Mouse (Mus musculus) stomach, postnatal 0 days (tissue): Measurements from ENCODE around the gene Cend1. TPM values are rescaled to one million over a fixed set of nuclear protein-coding genes. Genes with fewer than 3 reads are reported as not detected.
A peak's percentile ranks its signal among the peaks of the same experiment; 100 is the strongest.

ENCODE experiments used
- ATAC-seq: fragments of 200-750 bp; cut with Nextera tagmentation; 2 replicates; pipeline ENCODE4 v1.8.0; 2017; ENCODE audit not compliant: low FRiP score, low TSS enrichment
- DNase-seq: peaks from one replicate; pipeline ENCODE4 v3.0.0-alpha.2; 2016; ENCODE audit warnings: low spot score
- H3K27ac ChIP-seq: fragments of 300-500 bp; sonication (generic); replicated peaks from 2 replicates; pipeline ENCODE4 v1.5.1; 2014; ENCODE audit warnings: mild to moderate bottlenecking, control low read depth
- H3K27me3 ChIP-seq: fragments of 300-500 bp; sonication (generic); 2 replicates; pipeline ENCODE4 v1.6.1; 2014; ENCODE audit warnings: low read length; ENCODE audit not compliant: control insufficient read depth, insufficient read depth
- H3K36me3 ChIP-seq: fragments of 300-500 bp; sonication (generic); 2 replicates; pipeline ENCODE4 v1.6.1; 2014; ENCODE audit warnings: low read length, mixed read lengths; ENCODE audit not compliant: control insufficient read depth, insufficient read depth
- H3K4me1 ChIP-seq: fragments of 300-500 bp; sonication (generic); replicated peaks from 2 replicates; pipeline ENCODE4 v1.6.1; 2014; ENCODE audit warnings: antibody characterized with exemption; ENCODE audit not compliant: control insufficient read depth, insufficient read depth
- H3K4me2 ChIP-seq: fragments of 300-500 bp; sonication (generic); replicated peaks from 2 replicates; pipeline ENCODE4 v1.6.1; 2014; ENCODE audit warnings: low read depth, mild to moderate bottlenecking, control low read depth, moderate library complexity
- H3K4me3 ChIP-seq: fragments of 300-500 bp; sonication (generic); 2 replicates; pipeline ENCODE4 v1.5.1; 2014; ENCODE audit warnings: low read depth, low read length, control low read depth
- H3K9ac ChIP-seq: fragments of 300-500 bp; sonication (generic); 2 replicates; pipeline ENCODE4 v1.6.1; 2014; ENCODE audit warnings: mild to moderate bottlenecking, low read length, control low read depth, mixed read lengths
- H3K9me3 ChIP-seq: fragments of 300-500 bp; sonication (generic); 2 replicates; pipeline ENCODE4 v1.6.1; 2016; ENCODE audit warnings: low read length; ENCODE audit not compliant: control insufficient read depth
- CTCF ChIP-seq: IDR thresholded peaks from 2 replicates; pipeline ENCODE4 v1.5.1; 2016; ENCODE audit warnings: antibody characterized with exemption, low read depth, mild to moderate bottlenecking, moderate library complexity
- EP300 ChIP-seq: optimal IDR thresholded peaks from 2 replicates; pipeline ENCODE3; 2016; ENCODE audit warnings: antibody characterized with exemption
- WGBS: fragments of 180-500 bp; shearing (Covaris S2); extraction: QIAGEN DNeasy Blood & Tissue Kit; methylation state at CpG from one replicate; pipeline ENCODE4 v1.1.7; 2014; 5-methylcytosine and 5-hydroxymethylcytosine counted together
- polyA plus RNA-seq: library from polyadenylated mRNA; unstranded; fragments of >200 nt; fragmentation: Nextera tagmentation; extraction: Ambion mirVana; gene quantifications from 2 replicates; pipeline ENCODE4 v1.2.1, GENCODE M21; 2015

Cend1 gene
- polyA plus RNA-seq, 1 experiment from 2014 or later, result 2.0 TPM

- Histone ChIP-seq H3K27ac (peak overlapping the region; percentile 87), H3K27me3 (no peaks in the 10 kb centered on the region), H3K4me2 (peak overlapping the region; percentile 90), H3K9ac (peak overlapping the region; percentile 88), H3K36me3 (peaks cover 8% of the 10 kb centered on the region), H3K4me3 (peak overlapping the region; percentile 80), H3K4me1 (peaks cover 16% of the 10 kb centered on the region), H3K9me3 (no peaks in the 10 kb centered on the region)
- peak; percentile 5; the same call in 1 of the 2 replicates for ATAC-seq
- TF ChIP-seq CTCF (no peak), EP300 (no peak)
- 0% methylated on average over 12 of the region's 12 CpGs for WGBS
- DNase-seq, result no peak
Observed at GRCm38 (mm10) chr7:141475805-141476158, 46.5 kb upstream of the Cend1 start.

GRCm38 (mm10) chr7:141475011-141475804 lies 45.9 kb upstream of the Cend1 start, which contains the start of the genes Polr2l and Tspan4:
Polr2l (minus strand) TSS chr7:141475132.
Tspan4 (plus strand) TSS chr7:141475240.
- no peaks in the 10 kb centered on the region for H3K27me3 ChIP-seq
- peak within 1 kb of the TSS; percentile 88 for H3K9ac ChIP-seq
- H3K4me1 ChIP-seq, result peaks cover 16% of the 10 kb centered on the region
- peak within 1 kb of the TSS; percentile 80 for H3K4me3 ChIP-seq
- peaks cover 13% of the 10 kb centered on the region for H3K36me3 ChIP-seq
- TF ChIP-seq CTCF, result peak; percentile 27; the same call in 1 of the 2 replicates
- peak; percentile 82 for TF ChIP-seq EP300
- no peaks in the 10 kb centered on the region for H3K9me3 ChIP-seq
- peak; percentile 86 for DNase-seq
- peak; percentile 74 for ATAC-seq
- H3K4me2 ChIP-seq, result peak within 1 kb of the TSS; percentile 90
- H3K27ac ChIP-seq, result peak within 1 kb of the TSS; percentile 87
- WGBS, result under 1% methylated on average over 66 of the region's 87 CpGs

- ATAC-seq (no peak), DNase-seq (no peak)
- H3K4me3 ChIP-seq, result peak overlapping the region; percentile 80
- TF ChIP-seq CTCF, result no peak
- TF ChIP-seq EP300, result no peak
- H3K9ac ChIP-seq, result peak overlapping the region; percentile 88
- H3K27me3 ChIP-seq, result no peaks in the 10 kb centered on the region
- H3K27ac ChIP-seq, result no peak overlapping the region
- WGBS, result 10% methylated on average over 5 of the region's 5 CpGs
- peak overlapping the region; percentile 90 for H3K4me2 ChIP-seq
- H3K36me3 ChIP-seq, result peaks cover 19% of the 10 kb centered on the region
- no peaks in the 10 kb centered on the region for H3K9me3 ChIP-seq
- H3K4me1 ChIP-seq, result peaks cover 20% of the 10 kb centered on the region
Observed at GRCm38 (mm10) chr7:141474160-141474559, 44.9 kb upstream of the Cend1 start.

GRCm38 (mm10) chr7:141472763-141473162 lies 43.5 kb upstream of the Cend1 start:
- no peak for ATAC-seq
- Histone ChIP-seq H3K4me2 (no peak overlapping the region), H3K9me3 (no peaks in the 10 kb centered on the region), H3K9ac (no peak overlapping the region), H3K4me3 (no peak overlapping the region), H3K36me3 (peaks cover 19% of the 10 kb centered on the region), H3K27me3 (no peaks in the 10 kb centered on the region), H3K27ac (no peak overlapping the region), H3K4me1 (peaks cover 27% of the 10 kb centered on the region)
- no peak for TF ChIP-seq EP300
- DNase-seq, result no peak
- WGBS, result 83% methylated on average over 6 of the region's 6 CpGs

GRCm38 (mm10) chr7:141472226-141472625 lies 42.9 kb upstream of the Cend1 start:
- TF ChIP-seq EP300 (no peak), CTCF (no peak)
- no peak for ATAC-seq
- Histone ChIP-seq H3K4me3 (no peak overlapping the region), H3K9ac (no peak overlapping the region), H3K4me1 (peaks cover 23% of the 10 kb centered on the region), H3K27ac (no peak overlapping the region), H3K9me3 (no peaks in the 10 kb centered on the region), H3K4me2 (no peak overlapping the region), H3K36me3 (peaks cover 19% of the 10 kb centered on the region), H3K27me3 (no peaks in the 10 kb centered on the region)
- 73% methylated on average over 6 of the region's 6 CpGs for WGBS
- no peak for DNase-seq

- H3K36me3 ChIP-seq, result peaks cover 19% of the 10 kb centered on the region
- H3K4me2 ChIP-seq, result no peak overlapping the region
- no peak for TF ChIP-seq EP300
- no peak for TF ChIP-seq CTCF
- no peaks in the 10 kb centered on the region for H3K9me3 ChIP-seq
- DNase-seq (no peak), ATAC-seq (no peak)
- no peak overlapping the region for H3K4me3 ChIP-seq
- H3K27ac ChIP-seq, result no peak overlapping the region
- peaks cover 23% of the 10 kb centered on the region for H3K4me1 ChIP-seq
- H3K27me3 ChIP-seq, result no peaks in the 10 kb centered on the region
- WGBS, result 91% methylated on average over 1 of the region's 1 CpGs
- H3K9ac ChIP-seq, result no peak overlapping the region
Observed at GRCm38 (mm10) chr7:141471236-141471635, 41.9 kb upstream of the Cend1 start.
